Mouse (Mus musculus) CH12.LX (cell line): ENCODE results near the gene Ankdd1b. TPM values are rescaled to one million over a fixed set of nuclear protein-coding genes. Genes with fewer than 3 reads are reported as not detected.

Experiments
- DNase-seq: peaks from one replicate; pipeline ENCODE4 v3.0.0-alpha.2; 2013; ENCODE audit errors: extremely low read depth
- H3K27ac ChIP-seq: 2 replicates; pipeline ENCODE4 v1.5.1; 2012; ENCODE audit warnings: low read depth, mild to moderate bottlenecking, control low read depth, moderate library complexity; ENCODE audit not compliant: insufficient read depth
- H3K27me3 ChIP-seq: replicated peaks from 2 replicates; pipeline ENCODE3; 2012; ENCODE audit warnings: inconsistent platforms
- H3K36me3 ChIP-seq, 2 experiments: replicated peaks in 1 of 2; 2 replicates each; pipeline versions ENCODE3 to v1.6.1; 2012; ENCODE audit warnings: inconsistent platforms in 1 of 2, low read length in 1 of 2, mild to moderate bottlenecking in 1 of 2, mixed read lengths in 1 of 2, moderate library complexity in 1 of 2; ENCODE audit not compliant: control insufficient read depth in 1 of 2, insufficient read depth in 1 of 2
- H3K4me1 ChIP-seq, 2 experiments: 2 replicates each; pipeline ENCODE4 v1.6.1; 2012; ENCODE audit warnings: inconsistent platforms in 1 of 2, moderate library complexity in 1 of 2; ENCODE audit not compliant: insufficient read depth in 2 of 2, control insufficient read depth in 1 of 2
- H3K4me2 ChIP-seq: 2 replicates; pipeline ENCODE4 v1.6.1; 2012; ENCODE audit warnings: low read depth, mild to moderate bottlenecking, control low read depth; ENCODE audit not compliant: poor library complexity, insufficient read depth, severe bottlenecking
- H3K4me3 ChIP-seq, 3 experiments: fragments of 150-350 bp in 1 of 3; sonication (generic) in 1 of 3; replicated peaks in 1 of 3; 2 replicates each; pipeline versions ENCODE3 to v1.5.1; 2011 to 2012; ENCODE audit warnings: low read depth in 2 of 3, low read length in 2 of 3, mild to moderate bottlenecking in 2 of 3, moderate library complexity in 2 of 3, control low read depth in 1 of 3, improper control_type of control experiment in 1 of 3, inconsistent platforms in 1 of 3, mixed read lengths in 1 of 3; ENCODE audit not compliant: poor library complexity in 1 of 3
- H3K79me2 ChIP-seq: replicated peaks from 2 replicates; pipeline ENCODE4 v1.6.1; 2012; ENCODE audit warnings: mild to moderate bottlenecking, moderate library complexity; ENCODE audit not compliant: control insufficient read depth, poor library complexity, insufficient read depth, severe bottlenecking; ENCODE audit errors: extremely low read depth
- H3K9ac ChIP-seq: 2 replicates; pipeline ENCODE4 v1.6.1; 2012; ENCODE audit warnings: low read depth, mild to moderate bottlenecking, control low read depth, moderate library complexity; ENCODE audit not compliant: insufficient read depth
- H3K9me3 ChIP-seq: replicated peaks from 2 replicates; pipeline ENCODE3; 2012; ENCODE audit warnings: low read length, inconsistent platforms, mixed read lengths
- BHLHE40 ChIP-seq: IDR thresholded peaks from 2 replicates; pipeline ENCODE4 v1.6.1; 2011; ENCODE audit warnings: mild to moderate bottlenecking, low read depth, low read length, improper control_type of control experiment
- CHD1 ChIP-seq: IDR thresholded peaks from 2 replicates; pipeline ENCODE4 v1.6.1; 2012; ENCODE audit warnings: low read depth, low read length, improper control_type of control experiment, inconsistent platforms
- CTCF ChIP-seq, 2 experiments: IDR thresholded peaks in 1 of 2; conservative IDR thresholded peaks in 1 of 2; 2 replicates each; pipeline ENCODE4 v1.5.1; 2011 to 2012; ENCODE audit warnings: low read depth in 2 of 2, low read length in 2 of 2, improper control_type of control experiment in 1 of 2, inconsistent platforms in 1 of 2, mild to moderate bottlenecking in 1 of 2, moderate library complexity in 1 of 2
- ELF1 ChIP-seq: IDR thresholded peaks from 2 replicates; pipeline ENCODE4 v1.6.1; 2014; ENCODE audit warnings: low read depth, mild to moderate bottlenecking, inconsistent platforms, low read length, improper control_type of control experiment
- ETS1 ChIP-seq: conservative IDR thresholded peaks from 2 replicates; pipeline ENCODE4 v1.6.1; 2012; ENCODE audit warnings: low read depth, mild to moderate bottlenecking, inconsistent platforms, low read length, improper control_type of control experiment, moderate library complexity
- GABPA ChIP-seq: IDR thresholded peaks from 2 replicates; pipeline ENCODE4 v1.6.1; 2012; ENCODE audit warnings: low read depth, low read length, improper control_type of control experiment, inconsistent platforms; ENCODE audit not compliant: insufficient replicate concordance
- HCFC1 ChIP-seq: IDR thresholded peaks from 2 replicates; pipeline ENCODE4 v1.6.1; 2012; ENCODE audit warnings: low read depth, mild to moderate bottlenecking, inconsistent platforms, low read length, improper control_type of control experiment
- IRF4 ChIP-seq: IDR thresholded peaks from 2 replicates; pipeline ENCODE4 v1.6.1; 2014; ENCODE audit warnings: low read depth, mild to moderate bottlenecking, inconsistent platforms, low read length, improper control_type of control experiment
- MAX ChIP-seq: IDR thresholded peaks from 2 replicates; pipeline ENCODE4 v1.6.1; 2011; ENCODE audit warnings: low read length, improper control_type of control experiment
- MAZ ChIP-seq: IDR thresholded peaks from 2 replicates; pipeline ENCODE4 v1.6.1; 2012; ENCODE audit warnings: low read depth, mild to moderate bottlenecking, inconsistent platforms, low read length, improper control_type of control experiment, moderate library complexity
- MEF2A ChIP-seq: IDR thresholded peaks from 2 replicates; pipeline ENCODE4 v1.6.1; 2014; ENCODE audit warnings: low read depth, mild to moderate bottlenecking, inconsistent platforms, low read length, improper control_type of control experiment, borderline replicate concordance
- NRF1 ChIP-seq: IDR thresholded peaks from 2 replicates; pipeline ENCODE4 v1.6.1; 2014; ENCODE audit warnings: low read depth, mild to moderate bottlenecking, inconsistent platforms, low read length, improper control_type of control experiment, moderate library complexity
- PAX5 ChIP-seq: IDR thresholded peaks from 2 replicates; pipeline ENCODE4 v1.6.1; 2012; ENCODE audit warnings: low read length, inconsistent platforms, mixed read lengths
- POLR2A ChIP-seq: IDR thresholded peaks from 2 replicates; pipeline ENCODE4 v1.6.1; 2011; ENCODE audit warnings: low read depth, mild to moderate bottlenecking, improper control_type of control experiment, low read length
- RAD21 ChIP-seq: IDR thresholded peaks from 2 replicates; pipeline ENCODE4 v1.6.1; 2011; ENCODE audit warnings: low read depth, mild to moderate bottlenecking, low read length, improper control_type of control experiment, moderate library complexity
- RCOR1 ChIP-seq: conservative IDR thresholded peaks from 2 replicates; pipeline ENCODE4 v1.6.1; 2012; ENCODE audit warnings: low read depth, mild to moderate bottlenecking, inconsistent platforms, low read length, improper control_type of control experiment
- TCF12 ChIP-seq: IDR thresholded peaks from 2 replicates; pipeline ENCODE4 v1.6.1; 2014; ENCODE audit warnings: low read depth, mild to moderate bottlenecking, inconsistent platforms, low read length, improper control_type of control experiment
- USF1 ChIP-seq: IDR thresholded peaks from 2 replicates; pipeline ENCODE4 v1.6.1; 2014; ENCODE audit warnings: low read depth, mild to moderate bottlenecking, inconsistent platforms, low read length, improper control_type of control experiment
- USF2 ChIP-seq: conservative IDR thresholded peaks from 2 replicates; pipeline ENCODE4 v1.6.1; 2011; ENCODE audit warnings: low read depth, low read length, improper control_type of control experiment
- ZC3H11A ChIP-seq: IDR thresholded peaks from 2 replicates; pipeline ENCODE4 v1.6.1; 2012; ENCODE audit warnings: low read depth, mild to moderate bottlenecking, inconsistent platforms, low read length, improper control_type of control experiment
- ZKSCAN1 ChIP-seq: IDR thresholded peaks from 2 replicates; pipeline ENCODE4 v1.6.1; 2012; ENCODE audit warnings: low read depth, inconsistent platforms, low read length, improper control_type of control experiment, borderline replicate concordance
- ZMIZ1 ChIP-seq: IDR thresholded peaks from 2 replicates; pipeline ENCODE4 v1.6.1; 2012; ENCODE audit warnings: low read depth, mild to moderate bottlenecking, inconsistent platforms, low read length, improper control_type of control experiment
- ZNF384 ChIP-seq: IDR thresholded peaks from 2 replicates; pipeline ENCODE4 v1.6.1; 2012; ENCODE audit warnings: low read depth, low read length, improper control_type of control experiment, inconsistent platforms
- dilution Hi-C: fragments of 300-500 bp; cut with MboI; formaldehyde crosslinking; loops from 2 replicates; pipeline ENCODE4 v1.14.3; 2020; ENCODE audit warnings: low sequenced_read_pairs; ENCODE audit not compliant: extremely low pct_unique_long_range_greater_than_20kb, extremely low pct_ligation_motif_present
- in situ Hi-C: fragments of 300-500 bp; cut with MboI; formaldehyde crosslinking; loops from 3 replicates; pipeline ENCODE4 v1.14.3; 2019; ENCODE audit warnings: low sequenced_read_pairs, low pct_ligation_motif_present, low pct_unique_long_range_greater_than_20kb, mixed read lengths
- polyA plus RNA-seq: library from polyadenylated mRNA; unstranded; fragments of >175 nt; gene quantifications from 2 replicates; pipeline ENCODE4 v1.2.1, GENCODE M21; 2012; ENCODE audit warnings: low read depth; ENCODE audit not compliant: insufficient read length
- total RNA-seq, 2 experiments: library from RNA; depleted of rRNA; stranded (reverse); fragments of 300-350 nt in 1 of 2; fragments of >200 nt in 1 of 2; gene quantifications; 2 replicates each; pipeline ENCODE4 v1.2.3; 2012 to 2014

Gene Ankdd1b
- total and polyA plus RNA-seq, 3 experiments, result 0.08 TPM; not detected in 2

DNA sequence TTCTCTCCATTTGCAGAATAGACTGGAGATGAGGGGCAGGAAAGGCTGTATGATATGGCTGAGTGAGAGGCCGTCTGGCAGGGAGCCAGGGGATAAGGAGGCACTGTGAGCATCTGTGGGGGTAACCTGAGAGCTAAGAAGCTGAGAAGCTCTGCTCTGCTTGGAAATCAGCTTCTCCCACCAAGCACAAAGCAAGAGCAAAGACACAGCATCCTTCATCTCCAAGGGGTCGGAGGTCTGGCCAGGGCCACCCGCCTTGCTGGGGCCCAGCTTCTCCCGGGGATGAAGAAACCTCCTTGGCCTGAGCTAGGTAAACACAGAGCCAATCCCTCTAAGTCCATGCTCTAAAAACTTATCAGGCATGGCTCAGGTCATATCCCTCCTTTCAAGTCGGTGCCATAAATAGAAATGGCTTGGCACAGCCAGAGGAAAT, 36.1 kb downstream of the Ankdd1b start:
- H3K79me2 ChIP-seq, result no peaks in the 10 kb centered on the region
- TF ChIP-seq POLR2A (no peak), USF1 (no peak), ZKSCAN1 (no peak), RAD21 (no peak), ETS1 (no peak), BHLHE40 (no peak), PAX5 (no peak), GABPA (no peak), MAX (no peak), ZMIZ1 (no peak), MEF2A (no peak), NRF1 (no peak), USF2 (no peak), TCF12 (no peak)
- dilution Hi-C loops (no loop called here), in situ Hi-C loops (loop anchor here (5.0 kb wide), 1 partner anchor 157 kb away; no protein-coding TSS in a partner anchor)
- no peak overlapping the region for H3K4me3 ChIP-seq
- H3K36me3 ChIP-seq, result no peaks in the 10 kb centered on the region
- DNase-seq, result no peak
- no peaks in the 10 kb centered on the region for H3K27me3 ChIP-seq
- H3K9ac ChIP-seq, result no peak overlapping the region
- H3K9me3 ChIP-seq, result no peaks in the 10 kb centered on the region
- H3K4me1 ChIP-seq, result peaks cover 0 to 16% of the 10 kb centered on the region in 2 experiments; a peak in 3 of 4 replicates
- H3K27ac ChIP-seq, result no peak overlapping the region
- no peak overlapping the region for H3K4me2 ChIP-seq

DNA sequence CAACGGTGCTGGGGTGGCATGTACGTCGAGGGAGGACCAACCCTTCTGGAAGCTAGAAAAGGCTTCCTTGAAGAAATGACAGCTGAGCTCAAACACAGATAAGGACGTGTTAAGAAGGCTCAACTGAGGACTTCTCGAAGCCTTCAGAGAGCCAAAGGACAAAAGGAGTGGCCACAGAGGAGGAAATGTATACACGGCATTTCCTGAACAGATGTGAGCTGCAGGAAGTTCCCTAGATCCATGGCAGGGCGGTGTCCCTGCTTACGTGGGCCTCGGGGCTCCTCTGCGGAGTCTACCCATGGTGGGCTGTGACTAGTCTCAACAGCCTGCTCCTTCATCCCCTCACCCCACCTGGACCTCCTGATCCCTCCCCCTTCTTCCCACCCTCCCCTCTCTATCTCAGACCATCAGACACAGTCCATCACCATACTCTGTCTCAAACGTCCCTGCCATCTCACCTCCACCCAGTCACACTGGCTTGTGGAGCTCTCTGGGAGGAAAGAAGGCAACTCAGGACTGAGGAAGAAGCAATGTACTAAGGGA, 37.3 kb downstream of the Ankdd1b start:
- no peak for DNase-seq
- H3K4me3 ChIP-seq, result no peak overlapping the region
- H3K27me3 ChIP-seq, result no peaks in the 10 kb centered on the region
- H3K27ac ChIP-seq, result no peak overlapping the region
- no peak overlapping the region for H3K9ac ChIP-seq
- no peak for TF ChIP-seq HCFC1
- TF ChIP-seq ZNF384, result no peak
- no peak for TF ChIP-seq CHD1
- TF ChIP-seq POLR2A, result no peak
- no peak for TF ChIP-seq CTCF (conservative IDR thresholded peaks at IDR 0.05 in 1 of 2, IDR thresholded peaks at IDR 0.05 in 1 of 2; ENCODE audit: low read depth in 2 of 2, low read length in 2 of 2)
- no peak for TF ChIP-seq IRF4
- TF ChIP-seq RCOR1, result no peak
- TF ChIP-seq ZMIZ1, result no peak
- no peak for TF ChIP-seq RAD21
- no peak for TF ChIP-seq BHLHE40
- no peak for TF ChIP-seq ZC3H11A
- no peak for TF ChIP-seq ELF1
- no peak for TF ChIP-seq MAZ
- in situ Hi-C loops (loop anchor here (5.0 kb wide), 1 partner anchor 159 kb away; no protein-coding TSS in a partner anchor), dilution Hi-C loops (no loop called here)
- no peaks in the 10 kb centered on the region for H3K36me3 ChIP-seq
- peaks cover 0 to 16% of the 10 kb centered on the region in 2 experiments; a peak in 3 of 4 replicates for H3K4me1 ChIP-seq
- H3K9me3 ChIP-seq, result no peaks in the 10 kb centered on the region
- no peaks in the 10 kb centered on the region for H3K79me2 ChIP-seq
- no peak overlapping the region for H3K4me2 ChIP-seq
